Mouse (Mus musculus): ENCODE measurements around the gene Tvp23b. TPM values are rescaled to one million over a fixed set of nuclear protein-coding genes. Genes with fewer than 3 reads are reported as not detected.

Tvp23b gene
- polyA plus RNA-seq (2015; fragmentation: Nextera tagmentation; extraction: Ambion mirVana) = 52.4 and 53.8 TPM in 2 replicates

DNA sequence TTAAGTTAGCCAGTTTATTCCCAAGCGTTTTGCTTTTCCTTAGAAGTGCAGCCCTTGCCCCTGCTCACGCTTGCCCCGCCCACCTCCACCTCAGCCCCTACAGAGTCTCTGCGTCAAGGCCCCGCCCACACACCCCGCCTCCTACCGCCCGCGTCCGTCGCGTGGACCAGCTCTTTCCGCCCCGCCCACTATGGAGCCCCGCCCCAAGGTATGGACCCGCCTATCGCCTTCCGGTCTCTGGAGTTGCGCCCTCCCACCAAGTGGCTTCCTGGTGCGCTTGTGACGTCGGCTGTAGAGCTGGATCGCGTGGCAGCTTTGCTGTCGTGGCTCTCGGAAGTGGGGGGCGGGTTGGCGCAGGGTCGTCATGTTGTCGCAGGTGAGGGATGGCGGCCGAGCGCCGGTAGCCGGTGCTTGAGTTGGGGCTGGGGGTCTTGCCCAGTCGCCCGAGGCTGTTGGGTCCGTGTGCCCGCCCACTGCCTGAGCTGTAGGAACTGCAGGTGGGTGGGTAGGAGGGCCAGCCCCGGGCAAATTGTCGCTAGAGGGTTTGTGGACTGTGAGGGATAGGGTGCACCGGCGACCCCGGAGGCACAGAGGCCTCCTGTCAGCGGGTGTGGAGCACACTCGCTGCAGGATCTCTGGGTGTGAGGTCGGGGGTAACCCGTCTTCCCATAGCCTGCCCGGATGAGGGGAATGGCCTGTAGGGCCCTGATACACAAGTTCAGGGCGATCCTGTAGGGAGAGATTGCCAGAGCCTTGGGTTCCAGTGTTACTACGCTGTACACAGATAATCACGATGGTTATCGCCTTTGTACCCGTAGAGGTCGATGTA lies at the start of gene Tvp23b:
Gene Tvp23b (plus strand): TSS at position 236 of the 829 bp plus-strand sequence.
- Histone ChIP-seq H3K9ac (peak within 1 kb of the TSS; percentile 95), H3K27ac (replicated peaks) (peak within 1 kb of the TSS; percentile 89), H3K4me3 (peak within 1 kb of the TSS; percentile 93), H3K9me3 (no peaks in the 10 kb centered on the region), H3K27me3 (no peaks in the 10 kb centered on the region), H3K4me2 (peak within 1 kb of the TSS; percentile 85), H3K36me3 (peaks cover 4% of the 10 kb centered on the region; the same call in 1 of the 2 replicates), H3K4me1 (replicated peaks) (peaks cover 15% of the 10 kb centered on the region)
- WGBS = 1% methylated on average over 55 of the region's 55 CpGs
- peak; percentile 98 for ATAC-seq (ENCODE audit: low FRiP score, low read depth)

DNA sequence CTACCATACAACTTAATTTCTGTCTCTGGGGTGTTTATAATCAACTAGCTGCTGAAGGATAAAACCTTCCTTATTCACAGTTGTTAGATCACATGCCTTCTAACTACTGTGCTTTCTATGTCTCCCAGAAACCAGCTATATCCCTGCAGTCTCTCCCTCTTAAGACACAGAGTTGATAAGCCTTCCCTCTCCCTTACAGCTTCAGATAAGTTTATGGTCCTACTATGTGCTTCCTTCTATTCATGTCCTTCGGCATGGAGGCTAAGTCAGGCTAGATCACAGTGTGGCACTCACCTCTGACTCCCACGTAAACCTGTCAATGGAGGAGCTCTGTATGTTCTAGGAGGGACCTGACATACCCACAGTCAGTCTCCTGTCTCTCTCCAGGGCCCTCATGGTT lies 48.9 kb upstream of the Tvp23b start:
- no peak for ATAC-seq (ENCODE audit: low FRiP score, low read depth)
- no peak overlapping the region for H3K4me2 ChIP-seq
- no peak overlapping the region for H3K4me3 ChIP-seq

DNA sequence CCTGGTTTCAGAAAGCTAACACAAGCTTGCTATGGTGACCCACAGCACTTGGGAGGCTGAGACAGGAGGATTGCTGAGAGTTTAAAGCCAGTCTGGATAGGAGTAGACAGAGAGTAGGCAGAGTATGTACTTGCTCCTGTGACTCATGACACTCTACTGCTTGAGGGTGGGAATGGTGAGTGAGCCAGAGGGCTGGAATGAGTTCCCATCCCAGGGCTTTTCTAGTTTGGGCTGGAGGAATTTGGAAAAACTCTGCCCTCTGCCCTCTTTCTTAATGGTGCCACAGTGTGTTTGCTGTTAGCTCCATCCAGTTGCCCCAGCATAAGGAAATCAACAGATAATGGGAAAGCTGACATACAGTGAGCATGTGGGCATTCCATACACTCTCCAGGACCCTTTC lies 47.3 kb upstream of the Tvp23b start:
- no peak overlapping the region for H3K9ac ChIP-seq
- no peaks in the 10 kb centered on the region for H3K27me3 ChIP-seq
- H3K4me3 ChIP-seq = no peak overlapping the region
- no peaks in the 10 kb centered on the region for H3K36me3 ChIP-seq
- no peak for ATAC-seq (ENCODE audit: low FRiP score, low read depth)
- no peaks in the 10 kb centered on the region for H3K4me1 ChIP-seq (replicated peaks)
- no peak overlapping the region for H3K27ac ChIP-seq (replicated peaks)
- no peak overlapping the region for H3K4me2 ChIP-seq
- no peaks in the 10 kb centered on the region for H3K9me3 ChIP-seq

More for the DNA sequence above, 48.9 kb upstream of the Tvp23b start:
- Histone ChIP-seq H3K9me3 (no peaks in the 10 kb centered on the region), H3K27me3 (no peaks in the 10 kb centered on the region), H3K27ac (replicated peaks) (no peak overlapping the region), H3K4me1 (replicated peaks) (no peaks in the 10 kb centered on the region), H3K9ac (no peak overlapping the region), H3K36me3 (no peaks in the 10 kb centered on the region)
- 86% methylated on average over 2 of the region's 2 CpGs for WGBS

DNA sequence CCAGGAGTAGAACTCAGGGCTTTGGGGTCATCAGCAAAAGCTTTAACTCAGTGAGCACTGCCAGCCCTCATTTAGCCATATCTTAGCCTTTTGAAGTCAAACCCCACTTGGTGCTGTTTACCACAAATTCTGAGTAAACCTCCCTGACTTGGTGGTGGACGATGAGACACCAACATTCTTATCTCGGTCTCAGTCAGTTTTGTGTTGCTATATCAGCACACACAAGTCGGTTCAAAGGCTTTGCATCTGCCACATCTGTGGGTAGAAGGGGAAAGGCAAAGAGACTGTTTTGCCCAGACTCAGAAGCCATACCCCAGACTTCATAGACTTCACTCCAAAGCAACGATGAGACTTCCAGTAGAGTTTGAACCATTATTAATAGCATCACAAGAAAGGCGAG lies 34.7 kb upstream of the Tvp23b start:
- Histone ChIP-seq H3K4me2 (no peak overlapping the region), H3K27ac (replicated peaks) (no peak overlapping the region), H3K36me3 (no peaks in the 10 kb centered on the region), H3K4me3 (no peak overlapping the region), H3K9ac (no peak overlapping the region), H3K4me1 (replicated peaks) (0 out of 2 replicates have a peak, but pooled peaks cover 4% of the 10 kb centered on the region), H3K27me3 (no peaks in the 10 kb centered on the region), H3K9me3 (no peaks in the 10 kb centered on the region)
- WGBS = 91% methylated on average over 5 of the region's 5 CpGs
- ATAC-seq (ENCODE audit: low FRiP score, low read depth) = no peak

DNA sequence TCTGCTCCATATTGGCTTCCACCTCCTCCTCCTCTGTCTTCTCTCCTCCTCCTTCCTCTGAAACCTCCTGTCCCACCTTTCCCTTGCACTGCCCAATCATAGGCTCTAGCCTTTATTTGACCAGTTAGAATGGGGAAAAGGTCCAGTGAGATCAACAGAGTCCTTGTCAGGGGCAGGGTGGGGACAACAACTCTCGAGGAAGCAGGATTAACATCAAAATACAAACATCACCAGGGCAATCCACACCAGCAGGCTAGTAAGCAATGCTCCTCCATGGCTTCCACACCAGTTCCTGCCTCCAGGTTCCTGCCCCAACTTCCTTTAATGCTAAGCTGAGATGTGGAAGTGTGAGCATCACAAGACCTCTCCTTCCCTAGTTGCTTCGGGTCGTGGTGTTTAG lies 33.5 kb upstream of the Tvp23b start:
- H3K27me3 ChIP-seq = no peaks in the 10 kb centered on the region
- no peak overlapping the region for H3K9ac ChIP-seq
- H3K9me3 ChIP-seq = no peaks in the 10 kb centered on the region
- H3K4me2 ChIP-seq = no peak overlapping the region
- H3K4me3 ChIP-seq = no peak overlapping the region
- 64% methylated on average over 3 of the region's 3 CpGs for WGBS
- H3K27ac ChIP-seq (replicated peaks) = no peak overlapping the region
- H3K4me1 ChIP-seq (replicated peaks) = 0 out of 2 replicates have a peak, but pooled peaks cover 4% of the 10 kb centered on the region
- no peaks in the 10 kb centered on the region for H3K36me3 ChIP-seq
- ATAC-seq (ENCODE audit: low FRiP score, low read depth) = no peak

DNA sequence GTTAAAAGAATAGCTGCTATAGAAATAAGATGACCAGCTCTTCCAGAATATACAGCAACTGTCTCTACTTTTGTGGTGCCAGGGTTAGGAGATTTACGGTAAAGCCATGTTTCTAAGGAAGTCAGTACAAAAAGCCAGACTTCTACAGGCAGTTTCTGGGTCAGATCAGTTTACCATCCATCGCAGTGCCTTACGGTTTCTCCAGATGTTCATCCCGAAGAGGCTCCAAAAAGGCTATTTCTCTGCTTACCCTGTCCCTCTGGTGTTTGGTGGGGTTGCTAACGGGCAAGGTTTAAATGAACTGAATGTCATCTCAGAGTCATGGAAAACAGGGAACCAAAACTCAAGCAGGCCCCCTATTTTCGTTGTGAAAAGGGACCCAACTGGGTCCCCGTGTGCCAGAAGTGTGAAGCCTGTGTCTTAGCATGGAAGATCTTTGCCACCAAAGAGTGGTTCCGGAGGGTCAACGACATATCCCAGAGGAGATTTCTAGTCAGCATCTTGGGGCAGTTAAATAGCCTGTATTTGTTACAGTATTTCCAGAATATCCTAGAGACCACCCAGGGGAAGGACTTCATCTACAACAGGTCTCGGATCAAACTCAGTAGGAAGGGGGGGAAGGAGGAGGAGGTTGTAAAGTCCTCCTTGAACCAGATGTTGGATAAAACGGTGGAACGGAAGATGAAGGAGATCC lies 32.1 kb upstream of the Tvp23b start, which contains the start of gene Fbxw10:
Gene Fbxw10 (plus strand): TSS at position 109 of the 694 bp plus-strand sequence.
- Histone ChIP-seq H3K4me2 (peak within 1 kb of the TSS; percentile 25), H3K27me3 (no peaks in the 10 kb centered on the region), H3K9ac (no peak within 1 kb of the TSS), H3K4me3 (no peak within 1 kb of the TSS), H3K36me3 (no peaks in the 10 kb centered on the region), H3K9me3 (no peaks in the 10 kb centered on the region), H3K27ac (replicated peaks) (no peak within 1 kb of the TSS), H3K4me1 (replicated peaks) (0 out of 2 replicates have a peak, but pooled peaks cover 4% of the 10 kb centered on the region)
- ATAC-seq (ENCODE audit: low FRiP score, low read depth) = no peak
- WGBS = 35% methylated on average over 12 of the region's 12 CpGs

DNA sequence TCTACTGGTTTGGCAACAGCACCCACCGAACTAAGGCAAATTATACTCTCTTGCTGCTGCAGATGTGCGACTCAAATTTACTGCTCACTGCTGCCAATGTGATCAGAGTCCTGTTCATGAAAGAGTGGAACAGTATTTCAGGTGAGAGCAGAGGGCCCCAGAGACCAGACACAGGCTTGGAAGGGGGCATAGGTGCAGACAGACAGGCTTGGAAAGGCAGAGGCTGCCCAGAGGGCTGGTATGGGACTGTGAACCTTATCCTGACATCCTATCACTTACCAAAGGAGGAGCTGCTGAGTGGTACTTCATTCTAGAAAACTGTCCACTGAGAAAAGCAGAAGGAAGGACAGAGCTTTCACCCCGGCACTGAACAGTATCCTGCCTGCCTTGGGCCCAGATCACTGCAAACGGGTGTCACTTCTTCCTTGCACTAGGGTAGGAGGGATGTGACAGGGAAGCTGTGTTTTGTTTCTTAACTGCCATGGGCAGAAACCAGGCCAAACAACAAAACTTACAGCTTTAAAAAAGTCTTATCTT lies 31.5 kb upstream of the Tvp23b start:
- ATAC-seq (ENCODE audit: low FRiP score, low read depth) = no peak
- WGBS = 59% methylated on average over 4 of the region's 4 CpGs

DNA sequence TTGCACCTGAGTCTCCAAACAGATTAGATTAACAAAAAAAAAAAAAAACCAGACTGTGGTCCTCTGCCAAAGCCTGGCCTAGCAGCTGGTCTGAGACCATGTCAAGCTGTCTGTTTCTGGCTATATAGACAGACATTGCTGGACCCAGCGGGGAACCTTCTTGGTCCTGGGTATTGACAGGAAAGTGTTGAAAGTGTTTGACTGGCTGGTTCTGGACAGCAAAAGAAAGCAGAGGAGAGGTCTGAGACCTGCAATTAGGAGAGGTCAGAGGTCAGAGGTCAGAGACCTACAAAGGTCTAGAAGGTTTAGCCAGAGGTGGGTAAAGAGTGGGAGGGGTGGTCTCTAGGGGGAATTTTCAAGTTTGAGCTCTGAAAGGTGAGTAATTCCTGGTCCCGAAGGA lies 31.0 kb upstream of the Tvp23b start:
- H3K4me2 ChIP-seq = no peak overlapping the region
- no peaks in the 10 kb centered on the region for H3K27me3 ChIP-seq
- 0 out of 2 replicates have a peak, but pooled peaks cover 4% of the 10 kb centered on the region for H3K4me1 ChIP-seq (replicated peaks)
- H3K36me3 ChIP-seq = no peaks in the 10 kb centered on the region
- no peak overlapping the region for H3K27ac ChIP-seq (replicated peaks)
- no peaks in the 10 kb centered on the region for H3K9me3 ChIP-seq
- 70% methylated on average over 2 of the region's 2 CpGs for WGBS
- no peak for ATAC-seq (ENCODE audit: low FRiP score, low read depth)
- H3K9ac ChIP-seq = no peak overlapping the region
- H3K4me3 ChIP-seq = no peak overlapping the region

More for the DNA sequence above, 31.5 kb upstream of the Tvp23b start:
- Histone ChIP-seq H3K27me3 (no peaks in the 10 kb centered on the region), H3K9ac (no peak overlapping the region), H3K36me3 (no peaks in the 10 kb centered on the region), H3K9me3 (no peaks in the 10 kb centered on the region), H3K27ac (replicated peaks) (no peak overlapping the region), H3K4me1 (replicated peaks) (0 out of 2 replicates have a peak, but pooled peaks cover 4% of the 10 kb centered on the region), H3K4me3 (no peak overlapping the region), H3K4me2 (no peak overlapping the region)

DNA sequence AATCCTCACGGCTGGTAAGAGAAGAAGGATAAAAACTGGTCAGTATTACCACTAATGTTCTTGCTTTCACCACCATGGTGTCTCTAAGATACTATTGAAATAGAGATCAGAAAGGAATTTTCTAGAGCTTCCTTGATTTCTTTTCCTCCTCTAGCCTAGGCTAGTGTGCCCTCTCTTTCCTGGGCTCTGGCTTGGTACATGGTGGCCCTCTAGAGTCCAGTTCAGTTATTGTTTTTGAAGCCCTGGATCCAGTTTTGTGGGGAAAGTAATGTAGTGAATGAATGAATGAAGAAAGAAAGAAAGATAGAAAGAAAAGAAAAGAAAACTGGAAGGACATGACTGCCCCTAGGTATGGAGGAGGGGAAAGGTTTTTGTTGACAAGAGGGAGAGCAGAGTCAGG lies 28.1 kb upstream of the Tvp23b start:
- Histone ChIP-seq H3K4me2 (no peak overlapping the region), H3K9me3 (no peaks in the 10 kb centered on the region), H3K27ac (replicated peaks) (no peak overlapping the region), H3K4me3 (no peak overlapping the region), H3K4me1 (replicated peaks) (0 out of 2 replicates have a peak, but pooled peaks cover 4% of the 10 kb centered on the region), H3K9ac (no peak overlapping the region), H3K36me3 (no peaks in the 10 kb centered on the region), H3K27me3 (no peaks in the 10 kb centered on the region)
- WGBS = 88% methylated on average over 1 of the region's 1 CpGs
- no peak for ATAC-seq (ENCODE audit: low FRiP score, low read depth)

DNA sequence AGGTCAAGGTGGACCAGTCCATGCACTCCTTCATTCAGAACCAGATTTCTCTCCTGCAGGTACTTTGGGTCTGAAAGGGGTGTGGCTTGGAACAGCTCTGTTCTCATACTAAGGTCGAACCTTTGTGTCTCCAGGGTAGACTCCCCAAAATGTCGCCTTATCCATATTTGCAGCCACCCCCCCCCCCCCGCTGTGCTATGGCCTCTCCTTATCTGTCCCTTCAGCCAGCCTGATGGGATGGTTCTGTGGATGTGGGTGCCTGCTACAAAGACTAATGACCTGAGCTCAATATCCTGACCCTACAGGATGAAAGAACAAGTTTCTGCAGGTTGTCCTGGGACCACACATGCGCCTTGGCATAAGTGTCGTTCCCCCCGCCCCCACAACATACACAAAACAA lies 25.9 kb upstream of the Tvp23b start:
- Histone ChIP-seq H3K27ac (replicated peaks) (no peak overlapping the region), H3K9me3 (no peaks in the 10 kb centered on the region), H3K4me2 (no peak overlapping the region), H3K4me3 (no peak overlapping the region), H3K4me1 (replicated peaks) (no peaks in the 10 kb centered on the region), H3K36me3 (no peaks in the 10 kb centered on the region), H3K9ac (no peak overlapping the region), H3K27me3 (no peaks in the 10 kb centered on the region)
- ATAC-seq (ENCODE audit: low FRiP score, low read depth) = no peak
- WGBS = 93% methylated on average over 6 of the region's 6 CpGs

DNA sequence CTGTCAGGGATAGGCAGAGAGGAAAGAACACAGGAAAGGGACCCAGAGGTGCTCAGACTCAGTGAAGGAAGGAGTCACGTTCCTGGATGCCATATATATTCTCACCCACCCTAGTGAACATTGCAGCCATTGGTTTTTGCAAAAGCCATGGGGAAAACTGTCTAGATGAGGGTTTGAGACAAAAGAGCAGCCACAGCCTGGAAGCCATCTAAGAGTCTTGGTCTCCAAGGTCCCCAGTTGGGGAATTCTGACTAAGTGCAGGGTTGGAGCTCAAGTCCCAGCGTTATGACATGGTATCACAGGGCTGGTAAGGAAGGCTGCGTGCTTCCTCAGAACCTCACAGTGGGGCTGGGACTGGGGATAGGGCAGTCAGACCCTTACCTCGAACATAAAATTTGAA lies 13.7 kb upstream of the Tvp23b start:
- H3K9ac ChIP-seq = no peak overlapping the region
- no peaks in the 10 kb centered on the region for H3K9me3 ChIP-seq
- H3K36me3 ChIP-seq = no peaks in the 10 kb centered on the region
- WGBS = 78% methylated on average over 4 of the region's 4 CpGs
- no peaks in the 10 kb centered on the region for H3K4me1 ChIP-seq (replicated peaks)
- no peak for ATAC-seq (ENCODE audit: low FRiP score, low read depth)
- no peaks in the 10 kb centered on the region for H3K27me3 ChIP-seq
- H3K27ac ChIP-seq (replicated peaks) = no peak overlapping the region
- H3K4me2 ChIP-seq = no peak overlapping the region
- no peak overlapping the region for H3K4me3 ChIP-seq

DNA sequence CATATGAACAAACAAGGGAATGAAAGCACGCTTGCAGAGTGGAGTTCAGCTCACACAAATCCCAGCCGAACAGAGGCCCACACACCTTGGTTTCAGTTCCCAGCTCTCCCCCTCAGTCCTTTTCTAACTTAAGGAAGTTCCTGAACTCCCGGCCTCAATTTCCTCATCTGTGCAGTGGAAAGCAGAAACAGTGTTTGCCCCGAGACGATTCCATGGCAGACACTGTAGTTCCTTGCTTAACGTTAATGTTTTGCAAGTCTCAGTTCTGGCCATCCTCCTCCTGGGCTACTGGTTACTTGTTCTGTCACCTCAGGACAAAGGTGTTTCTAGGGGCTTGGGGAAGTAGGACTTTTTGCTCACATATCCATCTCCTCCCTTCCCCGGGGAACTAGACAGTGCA lies 12.6 kb upstream of the Tvp23b start:
- no peaks in the 10 kb centered on the region for H3K9me3 ChIP-seq
- ATAC-seq (ENCODE audit: low FRiP score, low read depth) = no peak
- H3K4me2 ChIP-seq = no peak overlapping the region
- H3K36me3 ChIP-seq = no peaks in the 10 kb centered on the region
- H3K9ac ChIP-seq = no peak overlapping the region
- no peaks in the 10 kb centered on the region for H3K27me3 ChIP-seq
- no peak overlapping the region for H3K27ac ChIP-seq (replicated peaks)
- no peaks in the 10 kb centered on the region for H3K4me1 ChIP-seq (replicated peaks)
- WGBS = 86% methylated on average over 7 of the region's 7 CpGs
- H3K4me3 ChIP-seq = no peak overlapping the region
